Mouse (Mus musculus): ENCODE results near the gene Cobl. TPM values are rescaled to one million over a fixed set of nuclear protein-coding genes. Genes with fewer than 3 reads are reported as not detected.

Cobl gene
- polyA plus RNA-seq, 1 experiment from 2014 or later, result 0.93 TPM

DNA sequence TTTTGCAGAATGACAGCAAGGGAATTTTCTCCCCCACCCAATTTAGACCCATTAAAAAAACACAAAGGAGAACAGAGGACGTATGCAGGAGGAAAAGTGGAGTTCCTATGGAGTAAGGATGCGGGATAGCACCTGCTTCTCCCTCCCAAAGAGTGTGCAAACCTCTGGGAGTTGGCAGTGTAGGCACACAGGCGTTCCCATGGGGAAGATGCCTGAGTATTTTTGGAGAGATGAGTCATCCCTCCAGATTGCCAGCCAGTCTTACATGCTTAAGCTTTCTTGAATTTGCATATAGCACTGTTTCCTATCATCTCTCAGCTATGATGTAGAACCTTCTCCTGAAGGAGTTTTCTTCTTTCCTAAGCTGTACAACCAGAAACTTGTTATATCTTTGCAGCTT is 70.6 kb downstream of the Cobl start:
- no peak overlapping the region for H3K27ac ChIP-seq (ENCODE audit: low read depth)
- WGBS (ENCODE audit: insufficient replicate concordance), result 56% methylated on average over 3 of the region's 3 CpGs
- H3K36me3 ChIP-seq (replicated peaks; ENCODE audit: insufficient read depth, low read length), result no peaks in the 10 kb centered on the region

DNA sequence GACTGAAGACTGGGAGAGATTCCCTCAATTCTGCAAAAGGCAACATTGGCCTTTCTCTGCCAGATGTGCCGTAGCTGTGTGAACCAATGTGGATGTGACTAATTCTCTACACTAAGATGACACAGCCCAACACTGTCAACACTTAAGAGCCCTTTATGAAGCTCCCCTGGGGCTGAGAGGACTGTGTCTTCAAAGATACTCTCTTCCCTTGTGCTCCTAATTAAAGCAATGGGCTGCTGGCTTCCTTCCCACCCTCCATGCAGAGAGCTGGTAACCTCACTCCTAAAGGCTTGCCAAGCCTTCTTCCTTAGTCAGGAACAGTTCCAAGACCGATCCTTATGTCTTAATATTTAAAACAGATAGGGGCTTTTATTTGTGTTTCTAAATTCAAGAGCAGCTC is 79.9 kb downstream of the Cobl start:
- H3K9ac ChIP-seq (replicated peaks), result no peak overlapping the region
- WGBS (ENCODE audit: insufficient replicate concordance), result 66% methylated on average over 2 of the region's 2 CpGs
- no peaks in the 10 kb centered on the region for H3K9me3 ChIP-seq (ENCODE audit: low read length)
- no peak overlapping the region for H3K4me2 ChIP-seq (ENCODE audit: low read depth, low read length)
- no peak overlapping the region for H3K27ac ChIP-seq (ENCODE audit: low read depth)
- no peak for DNase-seq
- no peaks in the 10 kb centered on the region for H3K27me3 ChIP-seq (ENCODE audit: insufficient read depth, low read length)
- no peak overlapping the region for H3K4me3 ChIP-seq (ENCODE audit: low read depth, low read length)
- TF ChIP-seq EP300 (IDR thresholded peaks at IDR 0.05; ENCODE audit: low read depth), result no peak
- TF ChIP-seq CTCF (IDR thresholded peaks at IDR 0.05; ENCODE audit: low read depth), result no peak
- H3K36me3 ChIP-seq (replicated peaks; ENCODE audit: insufficient read depth, low read length), result no peaks in the 10 kb centered on the region
- H3K4me1 ChIP-seq (ENCODE audit: insufficient read depth), result no peaks in the 10 kb centered on the region; the same call in 1 of the 2 replicates
- no peak for ATAC-seq

More for the DNA sequence above, 70.6 kb downstream of the Cobl start:
- TF ChIP-seq CTCF (IDR thresholded peaks at IDR 0.05; ENCODE audit: low read depth) (no peak), EP300 (IDR thresholded peaks at IDR 0.05; ENCODE audit: low read depth) (no peak)
- DNase-seq (no peak), ATAC-seq (no peak)
- no peak overlapping the region for H3K4me3 ChIP-seq (ENCODE audit: low read depth, low read length)
- H3K9ac ChIP-seq (replicated peaks), result no peak overlapping the region
- no peaks in the 10 kb centered on the region for H3K9me3 ChIP-seq (ENCODE audit: low read length)
- no peaks in the 10 kb centered on the region for H3K27me3 ChIP-seq (ENCODE audit: insufficient read depth, low read length)
- H3K4me2 ChIP-seq (ENCODE audit: low read depth, low read length), result no peak overlapping the region
- no peaks in the 10 kb centered on the region for H3K4me1 ChIP-seq (ENCODE audit: insufficient read depth)

DNA sequence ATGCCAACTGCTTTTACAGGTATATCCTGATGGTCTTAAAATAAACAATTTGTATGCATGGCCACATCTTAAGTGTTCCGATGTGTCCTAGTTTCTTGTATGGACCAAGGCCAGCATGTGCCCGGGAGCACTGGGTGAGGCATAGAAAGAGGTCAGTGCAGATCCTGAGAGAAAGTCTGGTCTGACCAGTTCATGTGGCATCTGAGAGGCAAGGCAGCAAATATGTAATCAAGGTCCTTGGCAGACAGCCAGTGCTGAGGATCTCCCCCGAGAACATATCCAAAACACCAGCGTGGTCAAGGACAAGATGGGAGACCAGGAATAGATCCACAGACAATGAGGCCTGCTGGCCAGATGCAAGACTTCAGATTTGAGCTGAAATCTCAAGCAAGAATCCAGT is 81.8 kb downstream of the Cobl start:
- Histone ChIP-seq H3K9ac (replicated peaks) (no peak overlapping the region), H3K4me2 (ENCODE audit: low read depth, low read length) (no peak overlapping the region), H3K27me3 (ENCODE audit: insufficient read depth, low read length) (no peaks in the 10 kb centered on the region), H3K27ac (ENCODE audit: low read depth) (no peak overlapping the region), H3K36me3 (replicated peaks; ENCODE audit: insufficient read depth, low read length) (no peaks in the 10 kb centered on the region), H3K4me3 (ENCODE audit: low read depth, low read length) (no peak overlapping the region), H3K4me1 (ENCODE audit: insufficient read depth) (no peaks in the 10 kb centered on the region; the same call in 1 of the 2 replicates), H3K9me3 (ENCODE audit: low read length) (no peaks in the 10 kb centered on the region)
- DNase-seq (no peak), ATAC-seq (no peak)
- TF ChIP-seq CTCF (IDR thresholded peaks at IDR 0.05; ENCODE audit: low read depth), result no peak
- TF ChIP-seq EP300 (IDR thresholded peaks at IDR 0.05; ENCODE audit: low read depth), result no peak
- 67% methylated on average over 4 of the region's 4 CpGs for WGBS (ENCODE audit: insufficient replicate concordance)

DNA sequence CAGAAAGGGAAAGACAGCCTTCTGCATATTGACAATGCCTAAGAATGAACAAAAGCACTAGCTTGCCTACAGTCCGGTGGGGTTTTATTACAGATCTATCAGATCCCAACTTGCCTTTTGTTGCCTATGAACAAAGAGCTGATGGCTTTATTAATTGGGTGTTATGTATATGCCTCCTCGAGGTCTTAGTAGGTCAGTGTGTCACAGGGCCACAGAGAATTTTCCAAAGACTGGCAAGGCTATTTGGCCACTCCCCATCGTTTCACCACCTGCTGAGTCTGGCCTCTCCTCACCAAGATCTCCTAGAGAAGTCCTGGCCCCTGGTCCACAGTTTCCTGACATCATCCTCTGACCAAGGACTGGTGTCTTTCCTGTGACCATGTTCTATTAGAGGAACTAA is 83.7 kb downstream of the Cobl start:
- H3K4me2 ChIP-seq (ENCODE audit: low read depth, low read length), result no peak overlapping the region
- no peak overlapping the region for H3K9ac ChIP-seq (replicated peaks)
- ATAC-seq (no peak), DNase-seq (no peak)
- H3K27ac ChIP-seq (ENCODE audit: low read depth), result no peak overlapping the region
- TF ChIP-seq EP300 (IDR thresholded peaks at IDR 0.05; ENCODE audit: low read depth) (no peak), CTCF (IDR thresholded peaks at IDR 0.05; ENCODE audit: low read depth) (no peak)
- H3K4me3 ChIP-seq (ENCODE audit: low read depth, low read length), result no peak overlapping the region
- 62% methylated on average over 3 of the region's 3 CpGs for WGBS (ENCODE audit: insufficient replicate concordance)
- no peaks in the 10 kb centered on the region for H3K36me3 ChIP-seq (replicated peaks; ENCODE audit: insufficient read depth, low read length)
- no peaks in the 10 kb centered on the region for H3K9me3 ChIP-seq (ENCODE audit: low read length)
- no peaks in the 10 kb centered on the region; the same call in 1 of the 2 replicates for H3K4me1 ChIP-seq (ENCODE audit: insufficient read depth)
- H3K27me3 ChIP-seq (ENCODE audit: insufficient read depth, low read length), result no peaks in the 10 kb centered on the region

DNA sequence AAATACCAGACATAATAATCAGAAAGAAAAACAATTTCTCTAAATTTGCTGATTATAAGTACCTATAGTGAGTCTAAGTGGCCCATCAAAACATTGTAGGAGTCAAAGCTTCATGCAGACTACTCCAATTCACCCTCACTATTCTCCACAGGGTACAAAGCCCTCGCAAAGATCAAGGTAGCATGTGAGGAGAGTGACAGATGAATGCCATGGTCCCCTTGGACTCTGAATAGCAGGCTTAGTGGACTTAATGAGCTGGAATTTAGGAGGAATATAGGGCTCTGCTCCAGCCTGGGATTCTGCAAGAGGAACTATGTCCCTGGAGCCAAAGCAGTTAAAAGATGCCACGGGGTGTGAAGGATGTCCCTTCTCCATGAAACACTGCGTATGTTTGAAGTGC is 88.1 kb downstream of the Cobl start:
- no peaks in the 10 kb centered on the region for H3K4me1 ChIP-seq (ENCODE audit: insufficient read depth)
- H3K4me3 ChIP-seq (ENCODE audit: low read depth, low read length), result no peak overlapping the region
- no peak overlapping the region for H3K9ac ChIP-seq (replicated peaks)
- no peaks in the 10 kb centered on the region for H3K9me3 ChIP-seq (ENCODE audit: low read length)
- H3K36me3 ChIP-seq (replicated peaks; ENCODE audit: insufficient read depth, low read length), result no peaks in the 10 kb centered on the region
- no peak for ATAC-seq
- DNase-seq, result no peak
- no peak overlapping the region for H3K4me2 ChIP-seq (ENCODE audit: low read depth, low read length)
- 79% methylated on average over 3 of the region's 3 CpGs for WGBS (ENCODE audit: insufficient replicate concordance)
- H3K27me3 ChIP-seq (ENCODE audit: insufficient read depth, low read length), result no peaks in the 10 kb centered on the region
- TF ChIP-seq EP300 (IDR thresholded peaks at IDR 0.05; ENCODE audit: low read depth), result no peak
- no peak for TF ChIP-seq CTCF (IDR thresholded peaks at IDR 0.05; ENCODE audit: low read depth)
- no peak overlapping the region for H3K27ac ChIP-seq (ENCODE audit: low read depth)

DNA sequence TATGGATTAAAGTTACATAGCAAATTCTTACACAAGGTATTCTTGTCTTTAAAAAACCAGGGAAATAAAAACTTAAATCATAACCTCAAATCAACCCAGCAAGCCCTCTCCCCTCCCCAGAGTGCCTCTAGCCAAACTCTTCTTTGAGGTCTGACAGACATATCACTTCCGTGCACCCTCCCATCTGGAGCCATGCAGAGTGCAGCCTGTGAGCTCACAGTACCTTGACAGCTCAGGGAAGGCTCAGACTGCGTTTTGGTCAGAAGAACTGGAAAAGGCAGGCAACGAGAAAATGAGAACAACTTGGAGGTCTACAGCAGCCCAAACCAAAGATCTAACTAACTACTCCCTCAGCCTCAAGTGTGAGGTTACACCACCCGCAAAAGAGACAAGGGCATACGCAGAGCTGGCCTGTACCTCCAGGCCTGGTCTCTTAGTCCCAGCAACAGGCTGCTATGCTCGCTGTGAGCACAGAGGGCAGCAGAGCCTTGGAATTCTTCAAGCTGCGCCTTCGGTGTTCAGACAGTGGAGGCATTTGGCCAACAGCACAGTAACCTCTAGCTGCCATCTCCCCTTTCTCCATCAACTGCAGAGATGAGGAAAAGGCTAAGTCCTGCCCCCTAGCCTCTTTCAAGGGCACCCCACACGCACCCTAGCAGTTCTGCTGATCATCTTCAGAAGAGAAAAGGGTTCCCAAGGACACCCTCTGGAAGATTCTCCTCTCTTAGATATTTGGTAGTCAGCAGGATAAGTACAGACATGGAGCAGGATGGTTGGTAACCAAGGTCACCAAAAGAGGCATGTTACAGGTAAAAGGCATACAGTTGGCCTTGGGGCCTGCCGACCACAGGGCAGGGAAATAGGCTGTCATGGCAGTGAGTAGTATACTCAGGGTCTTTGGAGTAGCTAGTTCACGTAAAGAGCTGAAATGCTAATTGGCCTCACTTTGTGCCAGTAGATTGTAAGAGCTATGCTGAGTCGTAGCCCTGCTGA is 91.4 kb downstream of the Cobl start:
- DNase-seq, result peak; percentile 58
- WGBS (ENCODE audit: insufficient replicate concordance), result 31% methylated on average over 12 of the region's 12 CpGs
- no peak overlapping the region for H3K9ac ChIP-seq (replicated peaks)

More for the DNA sequence above, 91.4 kb downstream of the Cobl start:
- no peaks in the 10 kb centered on the region for H3K36me3 ChIP-seq (replicated peaks; ENCODE audit: insufficient read depth, low read length)
- no peaks in the 10 kb centered on the region for H3K27me3 ChIP-seq (ENCODE audit: insufficient read depth, low read length)
- H3K4me1 ChIP-seq (ENCODE audit: insufficient read depth), result no peaks in the 10 kb centered on the region
- no peak overlapping the region for H3K27ac ChIP-seq (ENCODE audit: low read depth)
- H3K9me3 ChIP-seq (ENCODE audit: low read length), result no peaks in the 10 kb centered on the region
- no peak overlapping the region for H3K4me3 ChIP-seq (ENCODE audit: low read depth, low read length)
- ATAC-seq, result peak; percentile 70
- H3K4me2 ChIP-seq (ENCODE audit: low read depth, low read length), result no peak overlapping the region
- TF ChIP-seq EP300 (IDR thresholded peaks at IDR 0.05; ENCODE audit: low read depth), result no peak
- TF ChIP-seq CTCF (IDR thresholded peaks at IDR 0.05; ENCODE audit: low read depth), result peak; percentile 79
